Mouse (Mus musculus) intestine, embryonic 16.5 days (tissue): Measurements from ENCODE around the gene Cenpu. TPM values are rescaled to one million over a fixed set of nuclear protein-coding genes. Genes with fewer than 3 reads are reported as not detected.

ENCODE experiments used
- ATAC-seq: fragments of 200-750 bp; cut with Nextera tagmentation; 2 replicates; pipeline ENCODE4 v1.8.0; 2017; ENCODE audit warnings: moderate TSS enrichment, moderate library complexity
- H3K27ac ChIP-seq: fragments of 300-500 bp; sonication (generic); 2 replicates; pipeline ENCODE4 v1.5.1; 2014; ENCODE audit warnings: mild to moderate bottlenecking, low read length
- H3K27me3 ChIP-seq: fragments of 300-500 bp; sonication (generic); replicated peaks from 2 replicates; pipeline ENCODE4 v1.6.1; 2014; ENCODE audit warnings: low read length, control low read depth, mixed read lengths; ENCODE audit not compliant: control insufficient read depth, insufficient read depth
- H3K36me3 ChIP-seq: fragments of 300-500 bp; sonication (generic); 2 replicates; pipeline ENCODE4 v1.6.1; 2014; ENCODE audit warnings: low read length, control low read depth; ENCODE audit not compliant: control insufficient read depth, insufficient read depth
- H3K4me1 ChIP-seq: fragments of 300-500 bp; sonication (generic); 2 replicates; pipeline ENCODE4 v1.6.1; 2014; ENCODE audit warnings: low read length, control low read depth, mixed read lengths; ENCODE audit not compliant: control insufficient read depth, insufficient read depth
- H3K4me2 ChIP-seq: fragments of 300-500 bp; sonication (generic); 2 replicates; pipeline ENCODE4 v1.6.1; 2014; ENCODE audit warnings: low read depth, low read length, control low read depth
- H3K4me3 ChIP-seq: fragments of 300-500 bp; sonication (generic); 2 replicates; pipeline ENCODE4 v1.5.1; 2014; ENCODE audit warnings: mild to moderate bottlenecking, low read length
- H3K9ac ChIP-seq: fragments of 300-500 bp; sonication (generic); 2 replicates; pipeline ENCODE4 v1.6.1; 2014; ENCODE audit warnings: low read depth, low read length
- H3K9me3 ChIP-seq: fragments of 300-500 bp; sonication (generic); 2 replicates; pipeline ENCODE4 v1.6.1; 2016; ENCODE audit warnings: low read length, control low read depth; ENCODE audit not compliant: control insufficient read depth
- WGBS: fragments of 180-500 bp; shearing (Covaris S2); extraction: QIAGEN DNeasy Blood & Tissue Kit; methylation state at CpG from one replicate; pipeline ENCODE4 v1.1.7; 2014; 5-methylcytosine and 5-hydroxymethylcytosine counted together
- polyA plus RNA-seq: library from polyadenylated mRNA; unstranded; fragments of >200 nt; fragmentation: Nextera tagmentation; extraction: Ambion mirVana; gene quantifications from 2 replicates; pipeline ENCODE4 v1.2.1, GENCODE M21; 2015

Cenpu gene
- polyA plus RNA-seq, 1 experiment from 2014 or later: 12.7 TPM

DNA sequence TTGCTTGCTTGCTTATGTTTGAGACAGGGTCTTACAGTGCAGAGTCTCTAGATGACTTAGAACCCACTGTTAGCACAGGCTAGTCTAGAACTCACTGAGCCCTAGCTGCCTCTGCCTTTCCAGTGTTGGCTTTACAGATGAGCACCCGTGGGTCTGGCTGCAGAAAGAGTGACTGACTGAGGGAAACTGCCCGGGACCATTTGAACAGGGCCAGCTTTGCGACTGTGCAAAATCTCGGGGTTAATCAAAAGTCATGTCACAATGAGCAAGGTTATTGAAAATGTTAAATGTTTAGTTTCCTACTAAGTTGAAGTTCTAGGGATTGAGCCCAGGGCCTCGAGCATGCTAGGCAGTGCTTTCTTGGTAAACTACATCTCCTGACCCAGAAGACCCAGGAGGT is 6.0 kb upstream of the Cenpu start:
- no peaks in the 10 kb centered on the region for H3K9me3 ChIP-seq
- H3K4me2 ChIP-seq: no peak overlapping the region
- H3K27me3 ChIP-seq: no peaks in the 10 kb centered on the region
- 91% methylated on average over 5 of the region's 5 CpGs for WGBS
- H3K4me1 ChIP-seq: peaks cover 14% of the 10 kb centered on the region
- no peaks in the 10 kb centered on the region for H3K36me3 ChIP-seq
- H3K4me3 ChIP-seq: no peak overlapping the region
- no peak for ATAC-seq
- no peak overlapping the region for H3K9ac ChIP-seq
- H3K27ac ChIP-seq: no peak overlapping the region

DNA sequence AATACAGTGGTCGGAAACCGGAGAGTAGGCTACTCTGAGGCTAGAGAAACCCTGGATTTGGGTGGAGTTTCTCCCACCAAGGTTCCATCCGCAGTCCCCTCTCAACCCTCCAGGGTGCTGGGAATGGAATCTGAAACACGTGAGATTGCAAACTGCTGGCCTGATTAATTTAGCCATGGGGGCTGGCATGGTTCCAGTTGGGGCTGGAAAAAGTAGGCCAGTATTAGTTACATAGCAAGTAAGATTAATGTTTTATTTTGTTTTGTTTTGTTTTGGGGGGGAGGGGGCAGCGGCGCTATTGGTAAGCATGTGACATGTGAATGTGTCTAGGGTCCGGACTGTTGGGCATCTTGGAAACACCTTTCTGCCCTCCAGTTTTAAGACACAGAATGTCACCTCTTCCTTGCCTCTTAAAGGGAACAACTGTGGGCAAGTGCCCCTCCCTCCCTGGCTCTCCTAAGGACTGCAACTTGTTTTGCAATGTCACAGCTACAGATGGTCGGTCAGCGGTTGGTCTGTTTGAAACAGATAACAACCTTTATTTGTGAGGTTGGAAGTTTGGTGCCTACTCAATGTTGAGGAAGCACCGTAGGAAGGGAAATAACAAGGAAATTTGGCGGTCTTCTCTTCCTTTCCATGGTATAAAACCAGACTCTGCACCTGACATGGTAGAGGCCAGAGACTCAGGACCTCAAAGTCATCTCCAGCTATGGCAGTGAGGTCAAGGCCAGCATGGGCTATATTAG is 5.2 kb upstream of the Cenpu start:
- Histone ChIP-seq H3K4me1 (peaks cover 14% of the 10 kb centered on the region), H3K9ac (no peak overlapping the region), H3K9me3 (no peaks in the 10 kb centered on the region), H3K4me2 (no peak overlapping the region), H3K36me3 (no peaks in the 10 kb centered on the region), H3K27me3 (no peaks in the 10 kb centered on the region), H3K4me3 (no peak overlapping the region), H3K27ac (no peak overlapping the region)
- peak; percentile 21; the same call in 1 of the 2 replicates for ATAC-seq
- WGBS: 75% methylated on average over 11 of the region's 11 CpGs

DNA sequence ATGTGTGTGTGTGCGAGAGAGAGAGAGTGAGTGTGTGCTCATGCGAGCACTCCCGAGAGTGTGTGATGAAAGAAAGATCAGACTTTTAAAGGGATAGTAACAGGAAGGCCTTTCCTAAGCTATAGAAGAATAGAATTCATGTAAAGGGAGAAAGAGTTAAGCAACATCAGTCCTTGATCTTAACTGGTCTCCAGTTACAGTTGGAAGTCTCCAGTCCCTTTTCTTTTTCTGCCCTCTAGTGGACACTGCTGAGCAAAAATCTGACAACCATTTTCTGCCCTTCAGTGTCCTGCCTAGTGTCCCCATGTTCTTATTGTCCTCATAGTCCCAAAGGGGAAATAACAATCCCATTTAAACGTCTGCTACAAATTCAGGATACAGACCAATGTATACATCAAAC is 4.6 kb upstream of the Cenpu start:
- Histone ChIP-seq H3K27ac (no peak overlapping the region), H3K36me3 (no peaks in the 10 kb centered on the region), H3K4me3 (no peak overlapping the region), H3K4me1 (peaks cover 15% of the 10 kb centered on the region), H3K9ac (no peak overlapping the region), H3K9me3 (no peaks in the 10 kb centered on the region), H3K4me2 (no peak overlapping the region), H3K27me3 (no peaks in the 10 kb centered on the region)
- no peak for ATAC-seq
- WGBS: 40% methylated on average over 4 of the region's 4 CpGs

DNA sequence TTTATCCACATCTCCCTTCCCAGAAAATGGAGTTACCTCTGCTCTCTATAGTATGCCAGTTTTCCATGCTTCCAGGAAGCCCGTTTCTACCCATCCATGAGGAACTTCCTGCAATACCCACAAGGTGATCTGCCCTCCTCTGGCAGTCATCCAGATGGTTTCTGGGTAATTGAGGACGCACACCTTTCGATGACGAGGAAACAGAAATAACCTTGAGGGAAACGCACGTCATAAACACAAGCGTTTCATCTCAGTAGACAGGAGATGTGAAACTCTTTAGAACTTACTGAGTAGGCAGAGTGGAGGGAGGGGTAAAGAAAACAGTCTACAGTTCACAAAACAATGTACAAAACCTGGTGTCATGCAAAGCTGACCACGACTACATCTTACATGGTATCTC is 1.8 kb upstream of the Cenpu start:
- WGBS: 75% methylated on average over 8 of the region's 8 CpGs
- H3K36me3 ChIP-seq: no peaks in the 10 kb centered on the region
- no peak overlapping the region for H3K9ac ChIP-seq
- peaks cover 11% of the 10 kb centered on the region for H3K4me1 ChIP-seq
- H3K27me3 ChIP-seq: no peaks in the 10 kb centered on the region
- no peak overlapping the region for H3K4me2 ChIP-seq
- H3K4me3 ChIP-seq: no peak overlapping the region
- no peaks in the 10 kb centered on the region for H3K9me3 ChIP-seq
- H3K27ac ChIP-seq: no peak overlapping the region
- no peak for ATAC-seq

DNA sequence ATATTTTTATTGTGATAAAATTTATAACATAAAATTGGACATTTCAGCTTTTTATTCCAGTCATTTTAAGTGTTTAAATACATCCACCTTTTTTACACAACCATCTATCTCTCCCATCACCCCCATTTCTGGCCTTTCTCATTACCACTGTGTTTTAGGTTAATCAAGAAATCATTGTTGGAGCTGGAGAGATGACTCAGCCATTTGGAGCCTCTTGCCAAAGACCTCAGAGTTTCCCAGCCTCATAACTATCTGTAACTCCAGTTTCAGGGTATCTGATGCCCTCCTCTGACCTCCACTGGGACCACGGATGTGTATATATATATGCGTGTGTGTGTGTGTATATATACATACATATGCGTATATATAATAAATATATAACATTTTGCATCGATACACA is 799 bp upstream of the Cenpu start:
- Histone ChIP-seq H3K4me2 (peak overlapping the region; percentile 35), H3K4me1 (peaks cover 11% of the 10 kb centered on the region), H3K4me3 (no peak overlapping the region), H3K27ac (no peak overlapping the region), H3K9me3 (no peaks in the 10 kb centered on the region), H3K27me3 (no peaks in the 10 kb centered on the region), H3K36me3 (no peaks in the 10 kb centered on the region), H3K9ac (no peak overlapping the region)
- no peak for ATAC-seq
- 30% methylated on average over 4 of the region's 4 CpGs for WGBS

DNA sequence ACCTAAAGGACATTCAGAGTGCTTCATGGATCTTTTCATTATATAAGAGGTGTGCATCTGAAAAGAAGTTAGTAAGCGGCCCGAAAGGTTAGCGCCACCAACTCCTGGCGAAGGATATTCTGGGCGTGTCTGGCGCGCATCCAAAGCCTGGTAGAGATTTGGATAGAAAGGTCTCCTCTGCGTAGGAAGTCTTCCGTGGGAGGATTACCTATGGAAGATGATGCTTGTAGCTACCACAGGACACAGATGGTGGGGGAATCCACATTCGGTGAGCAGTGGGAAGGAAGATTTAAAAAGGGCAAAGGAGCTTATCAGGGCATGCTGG is 575 bp downstream of the Cenpu start:
- 3% methylated on average over 10 of the region's 10 CpGs for WGBS
- H3K4me2 ChIP-seq: peak overlapping the region; percentile 81
- H3K27ac ChIP-seq: no peak overlapping the region
- H3K27me3 ChIP-seq: no peaks in the 10 kb centered on the region
- no peak for ATAC-seq
- H3K9ac ChIP-seq: peak overlapping the region; percentile 75
- H3K36me3 ChIP-seq: no peaks in the 10 kb centered on the region
- H3K4me3 ChIP-seq: peak overlapping the region; percentile 83
- peaks cover 6% of the 10 kb centered on the region for H3K4me1 ChIP-seq
- H3K9me3 ChIP-seq: no peaks in the 10 kb centered on the region

DNA sequence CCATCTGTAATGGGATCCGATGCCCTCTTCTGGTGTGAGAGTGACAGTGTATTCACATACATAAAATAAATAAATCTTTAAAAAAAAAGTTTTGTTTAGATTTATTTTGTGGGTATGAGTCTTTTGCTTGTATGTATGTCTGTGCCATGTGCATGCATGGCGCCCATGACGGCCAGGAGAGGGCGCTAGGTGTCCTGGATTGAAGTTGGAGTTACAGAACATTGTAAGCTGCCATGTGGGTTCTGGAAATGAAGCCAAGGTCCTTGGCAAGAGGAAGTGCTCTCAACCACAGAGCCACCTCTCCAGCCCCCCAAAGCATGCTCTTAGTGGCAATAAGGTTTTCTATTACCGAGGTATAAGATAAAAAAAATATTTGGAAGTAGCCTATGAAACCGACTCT is 7.6 kb downstream of the Cenpu start:
- Histone ChIP-seq H3K36me3 (no peaks in the 10 kb centered on the region), H3K27ac (no peak overlapping the region), H3K9ac (no peak overlapping the region), H3K9me3 (no peaks in the 10 kb centered on the region), H3K4me2 (no peak overlapping the region), H3K4me3 (no peak overlapping the region), H3K4me1 (no peaks in the 10 kb centered on the region), H3K27me3 (no peaks in the 10 kb centered on the region)
- no peak for ATAC-seq
- WGBS: 77% methylated on average over 6 of the region's 6 CpGs

DNA sequence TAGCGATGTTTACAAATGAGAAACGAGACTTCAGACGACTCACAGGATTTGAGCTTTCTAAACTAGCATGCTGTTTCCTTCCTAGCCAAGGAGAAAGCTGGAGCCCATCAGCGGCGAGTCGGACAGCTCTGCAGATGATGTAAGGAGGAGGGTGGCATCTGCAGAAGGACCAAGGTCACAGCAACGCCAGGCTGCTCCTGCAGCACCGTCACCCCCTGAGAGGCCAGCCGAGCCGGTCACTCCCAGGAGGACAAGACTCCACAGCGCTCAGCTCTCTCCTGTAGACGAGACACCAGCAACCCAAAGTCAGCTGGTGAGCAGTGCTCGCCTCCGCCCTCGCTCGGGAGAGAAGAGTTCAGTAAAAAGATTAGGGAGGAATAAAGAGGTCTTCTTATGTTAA is 10.5 kb downstream of the Cenpu start:
- 89% methylated on average over 16 of the region's 16 CpGs for WGBS
- H3K9ac ChIP-seq: no peak overlapping the region
- H3K27ac ChIP-seq: no peak overlapping the region
- H3K27me3 ChIP-seq: no peaks in the 10 kb centered on the region
- H3K4me1 ChIP-seq: no peaks in the 10 kb centered on the region
- H3K9me3 ChIP-seq: no peaks in the 10 kb centered on the region
- H3K4me2 ChIP-seq: no peak overlapping the region
- no peak for ATAC-seq
- no peak overlapping the region for H3K4me3 ChIP-seq
- no peaks in the 10 kb centered on the region for H3K36me3 ChIP-seq

DNA sequence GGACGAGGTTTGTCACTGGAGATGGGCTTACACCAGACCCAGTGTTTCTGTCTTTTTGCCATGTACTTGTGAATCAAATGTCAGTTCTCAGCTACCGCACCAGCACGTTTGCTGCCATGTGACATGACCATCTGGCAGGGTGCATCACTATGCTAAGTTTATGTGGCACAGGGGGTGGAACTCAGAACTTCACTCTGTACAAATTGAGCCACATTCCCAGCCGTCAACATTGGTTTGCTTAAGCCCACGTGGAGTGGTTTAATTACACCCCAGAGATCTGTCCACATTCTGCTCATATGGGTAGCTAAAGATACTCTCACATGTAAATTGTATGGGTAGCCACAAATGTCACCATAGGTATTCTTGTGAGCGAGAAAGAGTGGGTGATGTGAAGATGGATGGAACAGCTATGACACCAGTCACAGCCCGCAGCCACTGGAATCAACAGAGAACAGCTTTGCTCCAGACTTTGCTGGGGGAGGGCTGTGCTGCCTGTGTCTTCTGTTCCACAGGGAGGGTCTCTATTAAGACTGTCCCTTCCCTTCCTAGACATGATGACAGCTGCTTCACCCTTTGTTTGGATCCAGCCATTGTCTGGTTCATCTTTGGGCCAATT is 15.2 kb downstream of the Cenpu start:
- H3K27me3 ChIP-seq: no peaks in the 10 kb centered on the region
- WGBS: 87% methylated on average over 7 of the region's 7 CpGs
- no peak overlapping the region for H3K4me3 ChIP-seq
- H3K9me3 ChIP-seq: no peaks in the 10 kb centered on the region
- H3K27ac ChIP-seq: no peak overlapping the region
- H3K4me1 ChIP-seq: peaks cover 7% of the 10 kb centered on the region
- ATAC-seq: no peak
- no peak overlapping the region for H3K4me2 ChIP-seq
- no peak overlapping the region for H3K9ac ChIP-seq
- no peaks in the 10 kb centered on the region for H3K36me3 ChIP-seq

DNA sequence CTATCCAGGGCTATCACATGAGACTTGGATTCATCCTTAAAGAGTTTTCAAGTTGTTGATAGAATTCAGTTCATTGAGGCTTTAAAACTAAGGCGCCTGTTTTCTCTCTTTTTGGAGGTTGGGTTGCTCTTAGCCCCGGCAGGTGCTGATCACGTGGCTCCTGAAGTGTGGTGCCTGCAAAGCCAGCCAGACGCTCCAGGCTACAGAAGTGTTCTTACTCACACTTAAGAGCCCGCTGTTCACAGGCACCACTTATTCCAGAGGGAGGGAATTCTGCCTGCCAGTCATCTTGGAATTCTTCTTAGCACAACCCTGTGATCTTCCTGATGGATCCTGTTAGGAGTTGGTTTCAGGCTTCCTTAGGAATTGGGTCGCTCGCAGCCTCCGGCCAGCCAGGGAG is 16.1 kb downstream of the Cenpu start:
- Histone ChIP-seq H3K4me2 (no peak overlapping the region), H3K27me3 (no peaks in the 10 kb centered on the region), H3K36me3 (no peaks in the 10 kb centered on the region), H3K27ac (no peak overlapping the region), H3K4me1 (peaks cover 7% of the 10 kb centered on the region), H3K9ac (no peak overlapping the region), H3K4me3 (no peak overlapping the region), H3K9me3 (no peaks in the 10 kb centered on the region)
- WGBS: 83% methylated on average over 8 of the region's 8 CpGs
- no peak for ATAC-seq
